Mouse (Mus musculus) liver, embryonic 13.5 days (tissue): Measurements from ENCODE around the gene Hes3. TPM values are rescaled to one million over a fixed set of nuclear protein-coding genes. Genes with fewer than 3 reads are reported as not detected.

Experiments used
- ATAC-seq: fragments of 200-750 bp; cut with Nextera tagmentation; 2 replicates; pipeline ENCODE4 v1.8.0; 2017; ENCODE audit warnings: low read depth, mild to moderate bottlenecking, moderate number of reproducible peaks, moderate library complexity
- DNase-seq: peaks from one replicate; pipeline ENCODE4 v3.0.0; 2022
- H3K27ac ChIP-seq: fragments of 300-500 bp; sonication (generic); 2 replicates; pipeline ENCODE4 v1.5.1; 2015; ENCODE audit warnings: moderate library complexity, mild to moderate bottlenecking, inconsistent platforms
- H3K27me3 ChIP-seq: fragments of 300-500 bp; sonication (generic); 2 replicates; pipeline ENCODE4 v1.6.1; 2015; ENCODE audit warnings: mild to moderate bottlenecking, inconsistent platforms
- H3K36me3 ChIP-seq: fragments of 300-500 bp; sonication (generic); 2 replicates; pipeline ENCODE4 v1.6.1; 2015; ENCODE audit warnings: mild to moderate bottlenecking, inconsistent platforms
- H3K4me1 ChIP-seq: fragments of 300-500 bp; sonication (generic); replicated peaks from 2 replicates; pipeline ENCODE4 v1.6.1; 2015; ENCODE audit warnings: inconsistent platforms
- H3K4me2 ChIP-seq: fragments of 300-500 bp; sonication (generic); 2 replicates; pipeline ENCODE4 v1.6.1; 2015; ENCODE audit warnings: inconsistent platforms, mild to moderate bottlenecking, moderate library complexity
- H3K4me3 ChIP-seq: fragments of 300-500 bp; sonication (generic); replicated peaks from 2 replicates; pipeline ENCODE4 v1.5.1; 2015; ENCODE audit warnings: mild to moderate bottlenecking, inconsistent platforms
- H3K9ac ChIP-seq: fragments of 300-500 bp; sonication (generic); 2 replicates; pipeline ENCODE4 v1.6.1; 2015; ENCODE audit warnings: mild to moderate bottlenecking, inconsistent platforms
- H3K9me3 ChIP-seq: fragments of 300-500 bp; sonication (generic); replicated peaks from 2 replicates; pipeline ENCODE4 v1.6.1; 2016; ENCODE audit warnings: inconsistent platforms
- WGBS: fragments of 180-500 bp; shearing (Covaris S2); methylation state at CpG from one replicate; pipeline ENCODE4 v1.1.7; 2015; ENCODE audit not compliant: insufficient replicate concordance; 5-methylcytosine and 5-hydroxymethylcytosine counted together
- polyA plus RNA-seq: library from polyadenylated mRNA; unstranded; fragments of >200 nt; fragmentation: Nextera tagmentation; extraction: Ambion mirVana; gene quantifications from 2 replicates; pipeline ENCODE4 v1.2.1, GENCODE M21; 2015

Hes3 gene
- polyA plus RNA-seq, 1 experiment from 2014 or later, result not detected

DNA sequence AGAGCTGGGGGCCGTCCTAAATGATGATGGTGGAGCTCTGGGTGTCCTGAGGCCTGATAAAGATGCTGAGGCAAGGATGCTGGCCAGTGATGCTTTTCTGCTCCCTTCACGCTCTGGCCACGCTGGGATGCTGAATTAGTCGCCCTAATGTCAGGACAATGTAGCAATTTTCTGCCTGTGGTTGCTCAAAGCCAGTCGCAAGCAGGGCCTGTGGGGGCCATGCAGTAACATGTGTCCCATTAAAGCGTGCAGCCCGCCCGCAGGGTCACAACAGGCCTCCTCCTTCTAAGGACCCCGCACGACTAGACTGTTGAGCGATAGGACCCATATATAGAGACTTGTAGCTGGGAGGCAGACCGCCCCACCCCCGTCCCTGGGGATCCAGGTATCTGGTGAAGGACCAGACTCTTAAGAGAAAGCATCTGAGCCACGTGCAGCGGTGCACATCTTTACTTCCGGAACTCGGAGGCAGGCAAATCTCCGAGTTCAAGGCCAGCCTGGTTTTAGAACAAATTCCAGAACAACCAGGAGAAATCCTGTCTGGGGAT lies 3.0 kb downstream of the Hes3 start:
- H3K9ac ChIP-seq, result no peak overlapping the region
- no peaks in the 10 kb centered on the region for H3K9me3 ChIP-seq
- ATAC-seq (no peak), DNase-seq (no peak)
- peaks cover 10% of the 10 kb centered on the region for H3K4me1 ChIP-seq
- no peak overlapping the region for H3K4me2 ChIP-seq
- peaks cover 91% of the 10 kb centered on the region for H3K27me3 ChIP-seq
- no peaks in the 10 kb centered on the region for H3K36me3 ChIP-seq
- no peak overlapping the region for H3K4me3 ChIP-seq
- H3K27ac ChIP-seq, result no peak overlapping the region
- 52% methylated on average over 18 of the region's 18 CpGs for WGBS

DNA sequence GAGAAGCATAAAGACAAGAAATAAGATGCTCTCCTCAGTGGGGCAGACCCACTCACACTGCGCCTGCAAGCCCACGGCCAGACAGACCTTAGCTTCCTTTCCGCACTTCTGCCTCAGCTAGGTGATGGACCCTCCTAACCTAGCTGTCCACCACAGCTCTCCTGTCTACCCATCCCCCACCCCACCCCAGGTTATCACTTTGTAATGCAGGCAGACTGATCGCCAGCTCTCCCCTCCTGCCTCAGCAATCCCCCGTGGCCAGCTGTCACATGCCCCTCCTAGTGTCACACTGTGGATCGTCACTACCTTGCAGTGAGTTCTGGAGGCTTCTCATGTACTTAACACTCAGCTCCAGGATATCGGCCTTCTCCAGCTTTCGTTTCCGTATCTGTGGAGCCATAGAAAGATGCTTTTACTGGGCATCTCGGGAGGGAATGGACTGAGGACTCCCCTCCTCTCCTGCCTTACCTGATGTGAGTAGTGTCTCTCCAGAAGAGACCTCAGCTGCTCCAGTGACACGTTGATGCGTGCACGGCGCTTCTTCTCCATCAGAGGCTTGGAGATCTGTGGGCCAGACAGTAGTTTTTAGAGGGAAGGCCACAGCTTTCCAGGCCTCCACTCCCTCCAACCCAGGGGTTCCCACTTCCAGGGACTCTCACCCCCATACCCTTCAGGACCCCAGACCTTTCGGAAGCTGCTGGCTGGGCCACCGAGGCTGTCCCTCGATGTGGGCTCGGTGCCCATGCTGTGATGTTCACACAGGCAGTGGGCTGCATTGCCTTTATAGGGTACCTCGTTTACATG lies 3.9 kb downstream of the Hes3 start:
- no peaks in the 10 kb centered on the region for H3K9me3 ChIP-seq
- no peak for ATAC-seq
- H3K36me3 ChIP-seq, result no peaks in the 10 kb centered on the region
- H3K4me1 ChIP-seq, result peaks cover 19% of the 10 kb centered on the region
- H3K9ac ChIP-seq, result no peak overlapping the region
- H3K27ac ChIP-seq, result no peak overlapping the region
- no peak for DNase-seq
- WGBS, result 21% methylated on average over 19 of the region's 19 CpGs
- no peak overlapping the region for H3K4me3 ChIP-seq
- H3K4me2 ChIP-seq, result no peak overlapping the region
- H3K27me3 ChIP-seq, result peaks cover 91% of the 10 kb centered on the region

DNA sequence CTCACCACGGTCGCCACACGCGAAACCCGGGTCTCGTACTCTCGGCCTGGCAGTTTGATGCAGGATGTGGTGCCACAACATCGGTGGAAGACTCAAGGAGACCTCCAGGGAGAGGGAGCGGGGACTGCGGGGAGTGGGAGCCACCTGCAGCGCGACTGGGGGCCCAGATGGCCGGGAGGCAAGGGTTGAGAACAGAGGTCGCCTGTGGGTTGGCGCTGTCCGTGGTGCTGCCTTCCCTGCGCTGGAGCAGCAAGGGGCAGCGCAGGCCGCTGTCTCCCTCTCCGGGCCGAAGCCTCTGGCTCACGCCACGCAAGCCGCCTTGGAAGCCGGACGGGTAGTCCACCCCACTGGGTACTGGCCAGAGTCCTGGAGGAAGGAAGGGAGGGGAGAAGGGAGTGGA lies 4.6 kb downstream of the Hes3 start:
- Histone ChIP-seq H3K4me3 (no peak overlapping the region), H3K27ac (no peak overlapping the region), H3K27me3 (peaks cover 91% of the 10 kb centered on the region), H3K4me2 (no peak overlapping the region), H3K4me1 (peaks cover 19% of the 10 kb centered on the region), H3K9me3 (no peaks in the 10 kb centered on the region), H3K36me3 (no peaks in the 10 kb centered on the region), H3K9ac (no peak overlapping the region)
- 10% methylated on average over 26 of the region's 26 CpGs for WGBS
- no peak for ATAC-seq
- DNase-seq, result peak; percentile 44

DNA sequence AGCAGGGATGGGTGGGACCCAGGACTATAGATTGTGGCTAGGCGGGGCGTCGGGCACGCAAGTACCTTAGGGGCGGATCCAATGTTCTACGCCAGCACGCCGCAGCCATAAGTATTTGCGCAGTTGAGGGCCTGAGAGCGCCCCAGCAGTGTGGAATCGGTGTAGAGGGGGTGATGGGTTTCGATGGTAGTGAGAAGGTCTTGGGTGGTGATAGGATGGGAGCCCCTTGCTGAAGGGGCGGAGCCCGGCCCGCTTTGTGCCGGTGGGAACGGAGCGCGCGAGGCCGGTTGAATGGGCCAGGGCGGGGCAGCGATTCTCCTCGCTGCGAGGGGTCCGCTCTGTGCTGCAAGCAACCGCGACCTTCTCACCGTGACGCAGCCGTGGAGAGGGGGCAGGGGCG lies 5.3 kb downstream of the Hes3 start:
- no peaks in the 10 kb centered on the region for H3K9me3 ChIP-seq
- ATAC-seq (0 out of 2 replicates have a peak, but pooled peaks have one; percentile 19), DNase-seq (no peak)
- H3K27me3 ChIP-seq, result peaks cover 91% of the 10 kb centered on the region
- H3K4me3 ChIP-seq, result peak overlapping the region; percentile 13
- H3K4me2 ChIP-seq, result peak overlapping the region; percentile 48
- no peaks in the 10 kb centered on the region for H3K36me3 ChIP-seq
- no peak overlapping the region for H3K27ac ChIP-seq
- WGBS, result 3% methylated on average over 32 of the region's 32 CpGs
- peaks cover 19% of the 10 kb centered on the region for H3K4me1 ChIP-seq
- H3K9ac ChIP-seq, result no peak overlapping the region

DNA sequence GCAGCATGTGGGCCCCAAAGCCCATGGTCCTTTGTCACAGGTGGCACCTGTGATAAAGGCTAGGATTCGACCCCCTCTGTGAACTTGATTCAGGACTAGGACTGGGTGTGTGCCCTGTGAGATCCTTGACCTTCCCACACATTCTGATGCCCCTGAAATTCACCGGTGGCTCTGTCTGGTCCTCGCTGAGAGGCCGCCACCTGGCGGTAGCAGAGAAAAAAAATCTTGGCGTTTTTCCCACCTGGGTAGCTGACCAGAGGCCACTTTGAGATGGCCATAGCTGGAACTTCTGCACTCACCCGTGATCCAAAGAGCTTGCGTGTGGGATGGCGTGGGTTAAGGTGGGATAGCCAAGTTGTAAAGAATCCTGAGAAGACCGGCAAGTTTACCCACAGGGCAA lies 6.0 kb downstream of the Hes3 start:
- Histone ChIP-seq H3K4me2 (no peak overlapping the region), H3K27me3 (peaks cover 91% of the 10 kb centered on the region), H3K4me1 (peaks cover 19% of the 10 kb centered on the region), H3K4me3 (no peak overlapping the region), H3K36me3 (no peaks in the 10 kb centered on the region), H3K27ac (no peak overlapping the region), H3K9ac (no peak overlapping the region), H3K9me3 (no peaks in the 10 kb centered on the region)
- DNase-seq (no peak), ATAC-seq (no peak)
- under 1% methylated on average over 10 of the region's 10 CpGs for WGBS

DNA sequence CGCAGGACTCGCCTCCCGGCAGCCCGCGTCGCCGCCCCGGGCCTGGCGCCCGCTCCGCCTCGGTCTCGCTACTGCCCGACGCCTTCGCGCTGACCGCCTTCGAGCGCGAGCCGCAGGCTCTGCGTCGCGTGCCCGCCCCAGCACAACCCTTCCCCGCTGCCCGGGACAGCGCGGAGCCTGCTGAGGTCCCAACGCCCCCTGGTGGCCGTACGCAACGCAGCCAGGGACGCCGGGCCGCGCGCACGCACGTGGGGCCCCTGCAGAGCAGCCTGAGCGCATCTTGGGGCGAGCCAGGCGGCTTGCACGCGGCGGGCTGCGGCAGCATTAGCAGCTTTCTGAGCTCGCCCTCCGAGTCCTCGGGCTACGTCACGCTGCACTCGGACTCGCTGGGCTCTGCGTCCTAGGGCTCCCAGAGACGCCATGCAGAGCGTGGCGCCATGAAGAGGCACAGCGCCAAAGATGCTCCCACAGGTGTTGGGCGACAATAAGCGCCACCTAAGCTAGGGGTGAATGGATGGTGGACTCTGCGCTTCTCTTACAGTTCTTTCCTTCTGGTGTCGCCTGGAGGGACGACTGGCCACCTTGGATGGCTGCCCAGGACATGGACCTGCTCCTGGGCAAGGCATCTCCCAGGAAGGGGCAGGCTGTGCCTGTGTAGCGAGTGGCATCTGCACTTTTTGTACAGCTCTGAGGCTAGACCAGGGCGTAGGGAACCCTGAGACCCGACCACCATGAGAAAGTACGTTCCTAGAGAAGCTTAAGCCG lies 8.1 kb downstream of the Hes3 start:
- Histone ChIP-seq H3K4me1 (peaks cover 19% of the 10 kb centered on the region), H3K27ac (no peak overlapping the region), H3K9me3 (no peaks in the 10 kb centered on the region), H3K36me3 (no peaks in the 10 kb centered on the region), H3K27me3 (peaks cover 88% of the 10 kb centered on the region), H3K9ac (no peak overlapping the region), H3K4me2 (peak overlapping the region; percentile 41), H3K4me3 (peak overlapping the region; percentile 27)
- peak; percentile 73 for ATAC-seq
- DNase-seq, result peak; percentile 65
- WGBS, result 3% methylated on average over 70 of the region's 70 CpGs

DNA sequence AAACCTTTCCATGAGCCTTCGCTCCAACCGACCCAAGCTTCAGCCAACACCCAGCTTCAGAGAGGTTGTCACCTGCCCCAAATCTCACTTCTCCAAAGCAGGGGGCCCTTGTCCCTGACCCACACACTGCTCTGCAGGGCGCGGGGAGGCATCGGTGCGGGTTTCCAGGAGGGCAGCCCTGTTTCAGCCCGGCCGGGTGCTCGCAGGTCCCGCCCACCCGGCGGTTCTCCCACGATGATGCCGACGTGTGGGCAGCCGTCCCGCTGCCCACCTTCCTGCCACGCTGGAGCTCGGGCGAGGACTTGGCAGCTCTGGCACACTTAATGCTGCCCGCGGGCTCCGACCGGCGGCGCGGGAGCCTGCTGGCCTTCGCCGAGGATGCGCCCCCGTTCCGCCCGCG lies 8.7 kb downstream of the Hes3 start:
- ATAC-seq, result no peak
- Histone ChIP-seq H3K4me2 (peak overlapping the region; percentile 41), H3K4me1 (peaks cover 19% of the 10 kb centered on the region), H3K27me3 (peaks cover 82% of the 10 kb centered on the region), H3K9ac (no peak overlapping the region), H3K36me3 (no peaks in the 10 kb centered on the region), H3K9me3 (no peaks in the 10 kb centered on the region), H3K4me3 (peak overlapping the region; percentile 27), H3K27ac (no peak overlapping the region)
- 13% methylated on average over 34 of the region's 34 CpGs for WGBS
- no peak for DNase-seq

DNA sequence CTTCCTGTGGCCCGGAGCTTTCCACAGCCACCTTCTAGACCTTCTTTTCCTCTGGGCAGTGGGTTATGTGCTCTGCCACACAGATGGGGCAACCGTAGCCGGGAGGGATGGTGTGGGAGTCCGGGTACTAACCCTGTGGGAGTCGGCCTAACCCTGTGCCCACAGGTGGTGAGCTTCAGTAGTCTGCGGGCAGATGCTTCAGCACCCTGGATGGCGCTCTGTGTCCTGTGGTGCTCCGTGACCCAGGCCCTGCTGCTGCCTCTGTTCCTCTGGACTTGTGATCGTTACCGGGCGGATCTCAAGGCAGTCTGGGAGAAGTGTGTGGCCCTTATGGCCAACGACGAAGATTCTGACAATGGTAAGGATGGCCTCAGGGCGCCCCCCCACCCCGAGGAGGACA lies 9.9 kb downstream of the Hes3 start:
- Histone ChIP-seq H3K4me3 (no peak overlapping the region), H3K4me1 (peaks cover 19% of the 10 kb centered on the region), H3K27ac (no peak overlapping the region), H3K9ac (no peak overlapping the region), H3K4me2 (no peak overlapping the region), H3K36me3 (no peaks in the 10 kb centered on the region), H3K27me3 (peaks cover 75% of the 10 kb centered on the region), H3K9me3 (no peaks in the 10 kb centered on the region)
- ATAC-seq (no peak), DNase-seq (no peak)
- 40% methylated on average over 15 of the region's 15 CpGs for WGBS

DNA sequence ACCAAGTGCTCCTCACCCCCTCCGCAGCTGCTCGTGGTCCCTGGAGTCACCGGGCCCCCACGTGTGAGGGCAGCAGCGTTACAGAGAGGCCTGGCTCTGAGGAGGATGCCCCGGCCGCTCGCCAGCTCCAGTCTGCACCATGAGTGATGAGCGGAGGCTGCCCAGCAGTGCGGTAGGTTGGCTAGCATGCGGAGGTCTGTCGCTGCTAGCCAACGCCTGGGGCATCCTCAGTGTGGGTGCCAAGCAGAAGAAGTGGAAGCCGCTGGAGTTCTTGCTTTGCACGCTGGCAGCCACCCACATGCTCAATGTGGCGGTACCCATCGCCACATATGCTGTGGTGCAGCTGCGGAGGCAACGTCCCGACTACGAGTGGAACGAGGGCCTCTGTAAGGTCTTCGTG lies 12.5 kb downstream of the Hes3 start:
- H3K36me3 ChIP-seq, result no peaks in the 10 kb centered on the region
- H3K9ac ChIP-seq, result no peak overlapping the region
- WGBS, result 78% methylated on average over 23 of the region's 23 CpGs
- H3K27ac ChIP-seq, result no peak overlapping the region
- ATAC-seq (no peak), DNase-seq (no peak)
- H3K9me3 ChIP-seq, result no peaks in the 10 kb centered on the region
- H3K27me3 ChIP-seq, result peaks cover 75% of the 10 kb centered on the region
- H3K4me3 ChIP-seq, result no peak overlapping the region
- peaks cover 22% of the 10 kb centered on the region for H3K4me1 ChIP-seq
- no peak overlapping the region for H3K4me2 ChIP-seq

DNA sequence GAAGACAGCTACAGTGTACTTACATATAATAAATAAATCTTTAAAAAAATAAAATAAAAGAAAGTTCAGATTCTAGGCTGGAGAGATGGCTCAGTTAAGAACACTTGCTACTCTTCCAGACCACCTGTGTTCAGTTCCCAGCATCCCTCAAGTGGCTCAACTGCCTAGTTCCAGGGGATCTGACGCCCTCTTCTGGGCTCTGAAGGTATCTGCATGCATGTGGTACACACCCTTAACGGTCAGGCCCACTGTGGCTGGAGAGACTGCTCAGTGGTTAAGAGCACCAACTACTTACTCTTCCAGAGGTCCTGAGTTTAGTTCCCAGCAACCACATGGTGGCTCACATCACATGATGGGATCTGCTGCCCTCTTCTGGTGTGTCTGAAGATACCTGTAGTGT lies 13.5 kb downstream of the Hes3 start:
- DNase-seq, result no peak
- H3K4me2 ChIP-seq, result no peak overlapping the region
- no peak for ATAC-seq
- H3K27me3 ChIP-seq, result peaks cover 75% of the 10 kb centered on the region
- no peaks in the 10 kb centered on the region for H3K9me3 ChIP-seq
- no peak overlapping the region for H3K4me3 ChIP-seq
- 58% methylated on average over 2 of the region's 2 CpGs for WGBS
- H3K36me3 ChIP-seq, result no peaks in the 10 kb centered on the region
- no peak overlapping the region for H3K27ac ChIP-seq
- peaks cover 19% of the 10 kb centered on the region for H3K4me1 ChIP-seq
- H3K9ac ChIP-seq, result no peak overlapping the region

DNA sequence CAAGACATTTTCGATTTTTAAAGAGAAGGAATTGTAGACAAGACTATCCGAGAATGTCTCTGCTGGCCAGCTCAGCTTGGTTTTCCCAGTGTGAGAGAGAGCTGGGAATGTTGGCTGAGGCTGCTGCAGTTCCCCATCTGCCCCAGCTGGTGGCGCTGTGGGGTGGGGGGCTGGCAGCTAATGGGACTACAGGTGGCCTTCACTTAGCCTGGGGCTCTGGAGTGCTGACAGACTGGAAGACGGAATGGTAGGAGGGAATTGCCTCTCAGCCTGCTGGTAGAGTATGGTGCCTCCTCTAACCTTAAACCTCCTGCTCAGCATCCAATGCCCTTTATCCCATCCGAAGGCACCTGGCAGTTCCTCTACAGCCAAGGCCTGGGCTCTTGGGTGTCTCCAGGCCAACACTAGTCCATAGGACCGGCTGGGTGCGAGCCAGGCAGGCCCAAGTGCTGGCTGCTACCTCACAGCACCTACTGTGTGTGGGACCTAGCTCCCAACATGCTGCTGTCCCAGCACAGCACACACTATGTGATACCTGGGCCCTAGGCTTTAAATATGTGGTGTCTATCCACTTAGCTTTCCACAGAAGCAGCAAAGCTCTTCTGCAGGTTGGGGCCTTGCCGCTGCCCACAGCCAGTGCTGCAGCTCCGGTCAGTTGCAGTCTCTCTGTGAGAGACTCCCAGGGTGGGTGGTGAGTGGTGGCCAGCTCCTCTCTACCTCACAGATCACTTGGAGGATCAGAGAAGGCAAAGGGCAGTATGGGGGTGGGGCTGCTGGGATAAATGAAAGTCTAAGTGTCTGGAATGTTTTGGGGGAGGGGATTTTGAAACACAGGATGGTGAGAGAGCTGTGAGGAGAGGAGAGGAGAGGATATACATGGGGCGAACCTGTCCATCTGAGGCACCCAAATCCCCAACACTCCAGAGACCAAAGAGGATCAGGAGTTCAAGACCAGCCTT lies 14.8 kb downstream of the Hes3 start:
- no peak overlapping the region for H3K9ac ChIP-seq
- 48% methylated on average over 10 of the region's 10 CpGs for WGBS
- H3K27ac ChIP-seq, result no peak overlapping the region
- H3K27me3 ChIP-seq, result peaks cover 75% of the 10 kb centered on the region
- no peak overlapping the region for H3K4me2 ChIP-seq
- no peak for ATAC-seq
- H3K4me1 ChIP-seq, result peaks cover 23% of the 10 kb centered on the region
- DNase-seq, result no peak
- H3K9me3 ChIP-seq, result no peaks in the 10 kb centered on the region
- H3K4me3 ChIP-seq, result no peak overlapping the region
- H3K36me3 ChIP-seq, result no peaks in the 10 kb centered on the region
